Mouse (Mus musculus) C2C12 (cell line): ENCODE results near the gene Ctf1.

Experiments
- CEBPB ChIP-seq: IDR thresholded peaks from one replicate; pipeline ENCODE4 v1.6.1; 2011; ENCODE audit warnings: low read depth, mild to moderate bottlenecking, control low read depth, moderate library complexity
- CTCF ChIP-seq: IDR thresholded peaks from one replicate; pipeline ENCODE4 v1.5.1; 2011; ENCODE audit not compliant: control insufficient read depth, insufficient read depth, insufficient read length
- FOSL1 ChIP-seq: IDR thresholded peaks from one replicate; pipeline ENCODE4 v1.8.0; 2011; ENCODE audit warnings: mild to moderate bottlenecking, low read length; ENCODE audit not compliant: poor library complexity, insufficient read depth, severe bottlenecking
- MAX ChIP-seq: IDR thresholded peaks from one replicate; pipeline ENCODE4 v1.6.1; 2011; ENCODE audit warnings: mild to moderate bottlenecking, control low read depth
- MYOD1 ChIP-seq: IDR thresholded peaks from one replicate; pipeline ENCODE4 v1.6.1; 2011; ENCODE audit warnings: low read depth; ENCODE audit not compliant: control insufficient read depth, insufficient read length
- MYOG ChIP-seq: IDR thresholded peaks from one replicate; pipeline ENCODE4 v1.6.1; 2011; ENCODE audit not compliant: control insufficient read depth, insufficient read length; ENCODE audit errors: extremely low read depth
- USF1 ChIP-seq: IDR thresholded peaks from one replicate; pipeline ENCODE4 v1.6.1; 2011; ENCODE audit warnings: low read depth, mild to moderate bottlenecking, control low read depth, moderate library complexity

- TF ChIP-seq CTCF = no peak
- TF ChIP-seq USF1 = no peak
- no peak for TF ChIP-seq MAX
- no peak for TF ChIP-seq FOSL1
- TF ChIP-seq CEBPB = no peak
- no peak for TF ChIP-seq MYOG
- no peak for TF ChIP-seq MYOD1
Measured at GRCm38 (mm10) chr7:127681888-127682553, 30.5 kb upstream of the Ctf1 start.
